Mouse (Mus musculus) myocyte (in vitro differentiated cells): ENCODE data around the gene Gm10778.

Experiments used
- MYOD1 ChIP-seq, 3 experiments: IDR thresholded peaks; one replicate each; pipeline ENCODE4 v1.6.1; 2011; ENCODE audit warnings: control low read depth in 2 of 3, low read depth in 2 of 3, mild to moderate bottlenecking in 2 of 3, moderate library complexity in 1 of 3; ENCODE audit not compliant: insufficient read length in 2 of 3, control insufficient read depth in 1 of 3
- POLR2A ChIP-seq: IDR thresholded peaks from one replicate; pipeline ENCODE4 v1.6.1; 2011; ENCODE audit warnings: low read depth, mild to moderate bottlenecking, control low read depth, moderate library complexity; ENCODE audit not compliant: insufficient read length
- TCF12 ChIP-seq: IDR thresholded peaks from one replicate; pipeline ENCODE4 v1.6.1; 2011; ENCODE audit warnings: mild to moderate bottlenecking, control low read depth; ENCODE audit not compliant: poor library complexity, insufficient read depth, severe bottlenecking
- USF1 ChIP-seq: IDR thresholded peaks from one replicate; pipeline ENCODE4 v1.6.1; 2011; ENCODE audit warnings: low read depth, mild to moderate bottlenecking, control low read depth, moderate library complexity

DNA sequence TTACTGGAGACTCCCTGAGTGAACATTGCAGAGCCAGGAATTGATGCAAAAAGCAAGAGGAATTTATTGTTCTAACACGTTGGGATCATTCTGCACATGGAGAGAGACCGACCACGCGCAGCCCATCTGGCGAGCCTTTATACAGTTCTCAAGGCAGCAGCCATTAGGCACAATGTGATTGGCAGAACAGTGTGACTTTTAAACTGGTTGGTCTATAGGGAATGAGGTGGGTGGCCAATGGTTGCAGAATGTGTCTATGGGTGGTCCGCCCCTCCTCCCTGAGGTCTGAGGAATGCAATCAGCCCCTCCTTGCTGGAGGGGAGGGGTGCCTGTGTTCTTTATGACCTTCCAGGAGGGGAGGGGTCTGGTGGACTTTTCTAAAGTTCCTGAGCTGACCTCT lies 33.4 kb upstream of the Gm10778 start:
- TF ChIP-seq POLR2A (no peak), USF1 (no peak), MYOD1 (IDR thresholded peaks at IDR 0.05; ENCODE audit: control insufficient read depth in 1 of 3, insufficient read length in 2 of 3, low read depth in 2 of 3) (no peak), TCF12 (no peak)
